Mouse (Mus musculus): Measurements from ENCODE around the gene Apeh. TPM values are rescaled to one million over a fixed set of nuclear protein-coding genes. Genes with fewer than 3 reads are reported as not detected.

Gene Apeh
- polyA plus RNA-seq, 1 experiment from 2014 or later, result 57.9 TPM

GRCm38 (mm10) chr9:108080168-108080567, 14.2 kb downstream of the Apeh start, which contains the start of gene Mst1:
TSS of gene Mst1 (plus strand) at chr9:108080436.
- WGBS, result 70% methylated on average over 5 of the region's 5 CpGs
- Histone ChIP-seq H3K27me3 (peaks cover 51% of the 10 kb centered on the region), H3K4me3 (replicated peaks) (peak within 1 kb of the TSS; percentile 89), H3K4me1 (replicated peaks) (peaks cover 21% of the 10 kb centered on the region), H3K9me3 (no peaks in the 10 kb centered on the region), H3K27ac (peak within 1 kb of the TSS; percentile 29; the same call in 1 of the 2 replicates), H3K4me2 (peak within 1 kb of the TSS; percentile 87), H3K9ac (replicated peaks) (peak within 1 kb of the TSS; percentile 94), H3K36me3 (peaks cover 22% of the 10 kb centered on the region)
- ATAC-seq (ENCODE audit: insufficient number of reproducible peaks, insufficient read depth, low FRiP score, low TSS enrichment, low read depth), result no peak

- no peak overlapping the region for H3K4me3 ChIP-seq (replicated peaks)
- 61% methylated on average over 7 of the region's 7 CpGs for WGBS
- ATAC-seq (ENCODE audit: insufficient number of reproducible peaks, insufficient read depth, low FRiP score, low TSS enrichment, low read depth), result no peak
- H3K9ac ChIP-seq (replicated peaks), result peak overlapping the region; percentile 42; the same call in 1 of the 2 replicates
- no peaks in the 10 kb centered on the region for H3K27me3 ChIP-seq
- H3K4me2 ChIP-seq, result no peak overlapping the region
- no peak overlapping the region for H3K27ac ChIP-seq
- peaks cover 8% of the 10 kb centered on the region for H3K4me1 ChIP-seq (replicated peaks)
- no peaks in the 10 kb centered on the region for H3K9me3 ChIP-seq
- peaks cover 47% of the 10 kb centered on the region for H3K36me3 ChIP-seq
These were observed 21.1 kb downstream of the Apeh start for GRCm38 (mm10) chr9:108073141-108073930.

GRCm38 (mm10) chr9:108072481-108072924, 21.9 kb downstream of the Apeh start:
- no peak overlapping the region for H3K4me2 ChIP-seq
- H3K4me3 ChIP-seq (replicated peaks), result no peak overlapping the region
- H3K36me3 ChIP-seq, result peaks cover 47% of the 10 kb centered on the region
- 0 out of 2 replicates have a peak overlapping the region, but pooled peaks have one; percentile 0 for H3K27ac ChIP-seq
- no peaks in the 10 kb centered on the region for H3K4me1 ChIP-seq (replicated peaks)
- no peaks in the 10 kb centered on the region for H3K9me3 ChIP-seq
- no peak for ATAC-seq (ENCODE audit: insufficient number of reproducible peaks, insufficient read depth, low FRiP score, low TSS enrichment, low read depth)
- H3K27me3 ChIP-seq, result no peaks in the 10 kb centered on the region
- WGBS, result 63% methylated on average over 9 of the region's 9 CpGs
- H3K9ac ChIP-seq (replicated peaks), result no peak overlapping the region

- ATAC-seq (ENCODE audit: insufficient number of reproducible peaks, insufficient read depth, low FRiP score, low TSS enrichment, low read depth), result no peak
- H3K4me1 ChIP-seq (replicated peaks), result no peaks in the 10 kb centered on the region
- 90% methylated on average over 4 of the region's 4 CpGs for WGBS
- no peak overlapping the region for H3K4me3 ChIP-seq (replicated peaks)
- no peak overlapping the region for H3K9ac ChIP-seq (replicated peaks)
- no peaks in the 10 kb centered on the region for H3K9me3 ChIP-seq
- no peak overlapping the region for H3K4me2 ChIP-seq
- H3K27me3 ChIP-seq, result no peaks in the 10 kb centered on the region
- no peak overlapping the region for H3K27ac ChIP-seq
- H3K36me3 ChIP-seq, result peaks cover 48% of the 10 kb centered on the region
These were observed 22.6 kb downstream of the Apeh start for GRCm38 (mm10) chr9:108071801-108072200.

- ATAC-seq (ENCODE audit: insufficient number of reproducible peaks, insufficient read depth, low FRiP score, low TSS enrichment, low read depth), result no peak
- Histone ChIP-seq H3K9ac (replicated peaks) (no peak overlapping the region), H3K4me3 (replicated peaks) (no peak overlapping the region), H3K4me1 (replicated peaks) (no peaks in the 10 kb centered on the region), H3K36me3 (peaks cover 56% of the 10 kb centered on the region), H3K27me3 (no peaks in the 10 kb centered on the region), H3K27ac (no peak overlapping the region), H3K9me3 (no peaks in the 10 kb centered on the region), H3K4me2 (no peak overlapping the region)
- WGBS, result 90% methylated on average over 7 of the region's 7 CpGs
These were observed 24.9 kb downstream of the Apeh start for GRCm38 (mm10) chr9:108069529-108069928.

- H3K27ac ChIP-seq, result no peak overlapping the region
- no peak for ATAC-seq (ENCODE audit: insufficient number of reproducible peaks, insufficient read depth, low FRiP score, low TSS enrichment, low read depth)
These were observed 25.4 kb downstream of the Apeh start for GRCm38 (mm10) chr9:108069007-108069406.

GRCm38 (mm10) chr9:108067900-108068299, 26.5 kb downstream of the Apeh start:
- peak; percentile 43; the same call in 1 of the 2 replicates for ATAC-seq (ENCODE audit: insufficient number of reproducible peaks, insufficient read depth, low FRiP score, low TSS enrichment, low read depth)
- 20% methylated on average over 8 of the region's 8 CpGs for WGBS
- H3K27ac ChIP-seq, result no peak overlapping the region

More at GRCm38 (mm10) chr9:108069007-108069406, 25.4 kb downstream of the Apeh start:
- no peak overlapping the region for H3K4me2 ChIP-seq
- WGBS, result 90% methylated on average over 9 of the region's 9 CpGs
- H3K36me3 ChIP-seq, result peaks cover 61% of the 10 kb centered on the region
- H3K4me3 ChIP-seq (replicated peaks), result no peak overlapping the region
- no peaks in the 10 kb centered on the region for H3K27me3 ChIP-seq
- no peaks in the 10 kb centered on the region for H3K4me1 ChIP-seq (replicated peaks)
- no peak overlapping the region for H3K9ac ChIP-seq (replicated peaks)
- H3K9me3 ChIP-seq, result no peaks in the 10 kb centered on the region

GRCm38 (mm10) chr9:108067199-108067598, 27.2 kb downstream of the Apeh start:
- 82% methylated on average over 7 of the region's 7 CpGs for WGBS
- no peaks in the 10 kb centered on the region for H3K9me3 ChIP-seq
- H3K4me3 ChIP-seq (replicated peaks), result no peak overlapping the region
- H3K27me3 ChIP-seq, result no peaks in the 10 kb centered on the region
- H3K36me3 ChIP-seq, result peaks cover 66% of the 10 kb centered on the region
- no peak for ATAC-seq (ENCODE audit: insufficient number of reproducible peaks, insufficient read depth, low FRiP score, low TSS enrichment, low read depth)
- no peak overlapping the region for H3K27ac ChIP-seq
- no peak overlapping the region for H3K9ac ChIP-seq (replicated peaks)
- no peaks in the 10 kb centered on the region for H3K4me1 ChIP-seq (replicated peaks)
- no peak overlapping the region for H3K4me2 ChIP-seq

More at GRCm38 (mm10) chr9:108067900-108068299, 26.5 kb downstream of the Apeh start:
- H3K4me3 ChIP-seq (replicated peaks), result no peak overlapping the region
- no peak overlapping the region for H3K4me2 ChIP-seq
- H3K4me1 ChIP-seq (replicated peaks), result no peaks in the 10 kb centered on the region
- H3K9ac ChIP-seq (replicated peaks), result no peak overlapping the region
- peaks cover 63% of the 10 kb centered on the region for H3K36me3 ChIP-seq
- H3K9me3 ChIP-seq, result no peaks in the 10 kb centered on the region
- H3K27me3 ChIP-seq, result no peaks in the 10 kb centered on the region

GRCm38 (mm10) chr9:108065491-108066011, 28.9 kb downstream of the Apeh start:
- H3K4me1 ChIP-seq (replicated peaks), result no peaks in the 10 kb centered on the region
- ATAC-seq (ENCODE audit: insufficient number of reproducible peaks, insufficient read depth, low FRiP score, low TSS enrichment, low read depth), result no peak
- H3K9ac ChIP-seq (replicated peaks), result no peak overlapping the region
- H3K27me3 ChIP-seq, result no peaks in the 10 kb centered on the region
- 51% methylated on average over 5 of the region's 5 CpGs for WGBS
- no peaks in the 10 kb centered on the region for H3K9me3 ChIP-seq
- no peak overlapping the region for H3K4me2 ChIP-seq
- no peak overlapping the region for H3K27ac ChIP-seq
- H3K4me3 ChIP-seq (replicated peaks), result no peak overlapping the region
- peaks cover 66% of the 10 kb centered on the region for H3K36me3 ChIP-seq

- Histone ChIP-seq H3K27ac (no peak overlapping the region), H3K27me3 (no peaks in the 10 kb centered on the region), H3K4me2 (no peak overlapping the region), H3K9ac (replicated peaks) (no peak overlapping the region), H3K9me3 (no peaks in the 10 kb centered on the region), H3K4me3 (replicated peaks) (no peak overlapping the region), H3K4me1 (replicated peaks) (no peaks in the 10 kb centered on the region), H3K36me3 (peaks cover 71% of the 10 kb centered on the region)
- 89% methylated on average over 12 of the region's 12 CpGs for WGBS
- no peak for ATAC-seq (ENCODE audit: insufficient number of reproducible peaks, insufficient read depth, low FRiP score, low TSS enrichment, low read depth)
These were observed 31.0 kb downstream of the Apeh start for GRCm38 (mm10) chr9:108063361-108063760.

- H3K27ac ChIP-seq, result no peak overlapping the region
- H3K27me3 ChIP-seq, result no peaks in the 10 kb centered on the region
- H3K9me3 ChIP-seq, result no peaks in the 10 kb centered on the region
- 88% methylated on average over 3 of the region's 3 CpGs for WGBS
- no peaks in the 10 kb centered on the region for H3K4me1 ChIP-seq (replicated peaks)
- peaks cover 84% of the 10 kb centered on the region for H3K36me3 ChIP-seq
- ATAC-seq (ENCODE audit: insufficient number of reproducible peaks, insufficient read depth, low FRiP score, low TSS enrichment, low read depth), result no peak
- H3K9ac ChIP-seq (replicated peaks), result no peak overlapping the region
- H3K4me3 ChIP-seq (replicated peaks), result no peak overlapping the region
- H3K4me2 ChIP-seq, result no peak overlapping the region
These were observed 32.3 kb downstream of the Apeh start for GRCm38 (mm10) chr9:108062142-108062541.
